Mouse (Mus musculus) liver, adult (tissue): ENCODE data around the gene Arhgap5.
A peak's percentile ranks its signal among the peaks of the same experiment; 100 is the strongest.

Experiments used
- GATA4 ChIP-seq: IDR thresholded peaks from 2 replicates; pipeline ENCODE4 v1.6.1; 2014; ENCODE audit warnings: mild to moderate bottlenecking, low read length; ENCODE audit not compliant: insufficient replicate concordance

Gene Arhgap5

DNA sequence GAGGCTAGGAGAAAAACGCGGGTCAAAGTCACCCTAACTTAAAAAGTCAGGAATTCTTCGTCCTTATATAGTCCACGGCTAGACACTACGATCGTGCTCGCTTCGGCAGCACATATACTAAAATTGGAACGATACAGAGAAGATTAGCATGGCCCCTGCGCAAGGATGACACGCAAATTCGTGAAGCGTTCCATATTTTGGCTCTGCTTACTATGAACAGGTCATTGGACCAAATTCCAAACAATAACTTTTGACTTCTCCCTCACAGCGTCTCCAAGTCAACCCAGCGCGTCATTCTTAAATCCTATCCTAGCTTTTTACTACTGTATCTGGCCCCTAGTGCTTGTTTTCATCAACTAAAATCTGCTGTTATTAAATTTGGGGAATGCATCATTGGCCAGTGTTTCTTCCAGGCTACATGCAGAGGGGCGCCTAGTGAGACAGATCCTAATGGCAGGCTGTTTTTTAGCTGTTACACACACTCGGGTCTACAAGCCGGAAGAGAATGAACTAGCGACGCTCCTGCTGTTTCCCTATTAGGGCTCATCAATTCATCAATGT, 100.0 kb downstream of the Arhgap5 start:
- peak; percentile 59; the same call in 1 of the 2 replicates for TF ChIP-seq GATA4

DNA sequence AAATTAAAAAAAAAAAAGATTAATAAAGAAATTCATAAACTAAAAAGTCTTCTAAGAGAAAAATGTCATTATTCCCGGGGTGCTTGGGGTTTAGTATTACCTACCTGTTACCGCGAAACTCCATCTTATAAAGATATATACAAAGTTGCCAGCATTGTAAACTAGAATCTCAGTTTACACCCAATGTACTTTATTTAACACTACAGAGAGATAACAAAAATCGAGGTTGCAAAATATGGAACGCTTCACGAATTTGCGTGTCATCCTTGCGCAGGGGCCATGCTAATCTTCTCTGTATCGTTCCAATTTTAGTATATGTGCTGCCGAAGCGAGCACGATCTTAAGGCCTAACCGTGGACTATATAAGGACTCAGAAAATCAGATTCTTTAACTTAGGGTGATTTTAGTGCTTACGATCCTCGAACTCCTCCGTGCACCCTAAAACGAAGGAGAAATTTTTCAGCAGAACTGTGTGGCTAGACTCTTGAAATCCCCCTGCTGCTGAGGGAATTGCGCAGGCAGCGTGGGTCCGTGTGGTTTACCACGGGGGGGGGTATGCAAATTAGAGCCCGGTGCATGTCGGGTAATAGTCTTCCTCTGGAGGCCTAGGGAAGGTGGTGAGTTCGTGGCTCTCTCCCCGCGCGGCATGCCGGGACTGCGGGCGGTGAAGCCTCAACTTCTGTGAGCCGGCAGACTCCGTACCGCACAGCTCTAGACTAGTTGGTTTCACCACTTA, 100.7 kb downstream of the Arhgap5 start:
- TF ChIP-seq GATA4, result peak; percentile 63

GRCm38 (mm10) chr12:52604992-52605652, 101.3 kb downstream of the Arhgap5 start:
- TF ChIP-seq GATA4, result no peak

GRCm38 (mm10) chr12:52607411-52607810, 103.6 kb downstream of the Arhgap5 start:
- TF ChIP-seq GATA4, result no peak

DNA sequence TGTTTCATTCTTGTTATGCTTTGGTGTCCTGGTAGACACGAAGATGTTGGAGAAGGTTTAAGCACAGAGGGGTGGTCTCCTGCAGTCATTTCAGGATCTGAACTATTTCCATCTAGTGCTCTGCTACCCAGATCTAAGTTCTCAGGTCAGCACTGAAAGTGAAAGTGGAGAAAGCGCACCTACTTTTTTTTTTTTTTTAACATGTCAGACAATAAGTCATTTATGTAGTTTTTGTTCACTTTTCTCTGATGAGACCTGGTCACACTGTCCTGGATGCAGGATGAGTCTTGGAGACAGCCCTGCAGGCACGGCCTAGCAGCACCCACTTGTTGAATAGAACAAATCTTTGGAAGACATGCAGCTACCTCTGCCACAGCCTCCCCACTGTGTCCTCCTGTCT, 111.9 kb downstream of the Arhgap5 start:
- no peak for TF ChIP-seq GATA4

GRCm38 (mm10) chr12:52618418-52619040, 114.8 kb downstream of the Arhgap5 start:
- no peak for TF ChIP-seq GATA4

DNA sequence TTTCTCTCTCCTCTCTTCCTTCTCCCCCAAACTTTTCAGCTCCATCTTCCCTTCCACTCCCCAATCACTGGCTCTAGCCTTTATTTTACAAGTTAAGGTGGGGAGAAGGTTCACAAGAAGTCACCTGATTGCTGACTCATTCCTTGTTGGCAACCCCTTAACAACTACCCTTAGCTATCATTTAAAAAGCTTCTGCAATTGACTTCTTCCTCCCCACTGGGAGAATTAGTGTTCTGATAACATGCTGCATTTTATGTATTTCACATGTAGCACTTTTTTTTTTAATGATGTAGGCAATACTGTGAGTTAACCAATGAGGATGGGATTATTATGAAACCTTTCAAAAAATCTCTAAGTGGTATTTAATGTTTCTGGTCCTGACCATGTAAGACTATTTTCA, 115.9 kb downstream of the Arhgap5 start:
- TF ChIP-seq GATA4, result no peak
